Mouse (Mus musculus) kidney, postnatal 10 days (tissue): ENCODE results near the gene Rtl8b.
"Not testable (repeated sequence)": the region's sequence is repeated elsewhere in the genome, so short reads cannot be mapped to it uniquely, and the experiment has no call there.

Experiments used
- DNase-seq: peaks from one replicate; pipeline ENCODE4 v3.0.0; 2021; ENCODE audit warnings: mixed read lengths

The Rtl8b gene

DNA sequence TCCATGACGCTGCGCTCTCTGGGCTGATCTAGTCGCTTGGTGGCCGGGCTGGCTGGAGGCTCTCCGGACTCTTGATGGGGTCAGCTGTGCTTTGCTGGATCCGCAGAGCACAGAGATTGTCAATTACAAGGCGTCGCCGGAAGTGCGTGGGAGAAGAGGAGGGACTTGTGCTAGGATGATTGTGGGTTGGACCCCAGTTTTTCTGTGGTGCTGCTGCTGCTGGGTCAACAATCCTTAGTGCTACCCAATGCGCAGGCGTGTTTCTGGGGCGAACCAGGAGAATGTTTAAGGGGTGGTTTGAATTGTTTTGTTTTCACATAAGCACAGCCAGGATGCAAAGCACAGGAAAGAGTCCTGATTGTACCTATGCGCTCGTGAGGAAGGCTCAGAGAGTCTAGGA is at the start of gene Rtl8b:
TSS of gene Rtl8b (minus strand) at position 115 of the 400 bp plus-strand sequence.
- DNase-seq = peak; percentile 87

DNA sequence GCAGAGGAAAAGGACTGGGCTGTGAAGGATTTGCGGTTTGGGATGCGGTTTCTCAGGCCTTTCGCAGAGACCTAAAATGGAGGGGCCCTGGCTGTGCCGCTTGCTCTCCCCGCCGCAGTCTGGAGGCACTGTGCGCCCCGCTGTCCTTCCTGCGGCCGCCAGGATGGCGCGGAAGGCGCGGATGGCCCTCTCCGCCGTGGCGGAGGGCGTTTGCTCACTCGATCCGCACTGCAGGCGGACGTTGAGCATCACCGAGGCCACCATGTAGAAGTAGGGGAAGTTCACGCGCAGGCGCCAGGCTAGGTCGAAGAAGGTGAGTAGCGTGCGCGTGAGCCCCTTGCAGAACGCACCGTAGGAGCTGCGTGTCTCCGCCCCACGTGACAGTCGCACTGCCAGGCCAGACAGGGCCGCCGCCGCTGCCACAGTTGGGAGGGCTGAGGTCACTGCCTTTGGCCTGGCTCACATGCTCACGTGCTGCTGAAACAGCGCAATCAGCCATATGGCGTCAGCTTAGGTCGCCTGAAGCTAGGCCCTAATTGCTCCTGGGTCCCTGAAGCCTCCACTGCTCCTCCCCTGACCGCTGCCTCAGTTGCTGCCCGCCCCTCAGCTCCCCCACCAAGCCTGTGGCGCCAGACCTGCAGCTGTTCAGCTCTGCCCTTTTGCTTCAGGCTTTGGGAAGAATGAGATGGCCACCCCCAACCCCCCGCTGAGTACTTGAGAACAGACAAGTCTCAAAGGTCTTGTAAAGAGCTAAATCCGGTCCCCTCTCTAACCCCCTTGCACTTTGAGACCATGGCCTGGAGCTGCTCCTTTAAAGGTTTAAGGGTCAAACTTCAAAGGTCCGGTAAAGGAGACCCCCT is 46.3 kb upstream of the Rtl8b start:
- peak; percentile 43 for DNase-seq

GRCm38 (mm10) chrX:53715942-53716322 is 45.7 kb upstream of the Rtl8b start:
- no peak for DNase-seq

- no peak for DNase-seq
Observed at GRCm38 (mm10) chrX:53702673-53703072, 32.5 kb upstream of the Rtl8b start.

- no peak for DNase-seq
Observed at GRCm38 (mm10) chrX:53699225-53699624, 29.0 kb upstream of the Rtl8b start.

DNA sequence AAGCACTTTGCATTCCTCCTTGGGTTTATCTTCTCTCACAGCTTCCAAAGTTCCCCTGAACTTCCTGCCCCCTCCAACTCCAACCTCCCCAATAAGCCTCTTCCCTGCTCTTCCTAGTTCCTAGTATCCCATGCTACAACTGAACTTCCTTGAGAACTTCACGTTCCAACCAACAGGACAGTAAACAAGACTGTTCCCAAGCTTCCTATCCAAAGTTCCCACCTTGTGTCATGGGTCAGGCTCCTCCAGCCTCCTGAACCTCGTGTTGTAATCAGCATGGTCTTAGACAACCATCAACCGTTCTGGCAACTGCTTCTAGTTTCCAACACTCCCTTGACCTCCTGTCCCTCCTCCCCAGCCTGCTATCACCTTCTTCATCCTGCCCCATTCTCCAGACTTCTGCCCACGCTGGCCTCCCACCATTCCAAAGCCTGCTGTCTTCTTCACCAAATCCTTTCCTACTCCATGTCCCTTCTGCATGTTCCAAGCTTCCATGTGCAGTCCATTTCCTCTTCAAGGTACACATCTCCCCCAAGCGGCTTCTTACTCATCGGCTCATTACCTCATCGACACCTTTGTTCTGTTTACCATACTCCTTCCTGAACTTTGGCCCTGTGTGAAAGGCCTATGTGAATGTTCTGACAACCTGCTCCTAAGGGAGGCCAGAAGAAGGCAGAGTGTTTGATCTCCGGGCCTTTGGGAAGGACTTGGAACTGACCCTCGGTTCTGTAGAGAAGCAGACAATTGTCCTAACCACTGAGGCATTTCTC is 24.0 kb upstream of the Rtl8b start:
- DNase-seq = no peak

- DNase-seq = no peak
Observed at GRCm38 (mm10) chrX:53693141-53693540, 22.9 kb upstream of the Rtl8b start.

- DNase-seq = no peak
Observed at GRCm38 (mm10) chrX:53692065-53692464, 21.9 kb upstream of the Rtl8b start.

- not testable (repeated sequence) for DNase-seq
Observed at GRCm38 (mm10) chrX:53684676-53685075, 14.5 kb upstream of the Rtl8b start.

DNA sequence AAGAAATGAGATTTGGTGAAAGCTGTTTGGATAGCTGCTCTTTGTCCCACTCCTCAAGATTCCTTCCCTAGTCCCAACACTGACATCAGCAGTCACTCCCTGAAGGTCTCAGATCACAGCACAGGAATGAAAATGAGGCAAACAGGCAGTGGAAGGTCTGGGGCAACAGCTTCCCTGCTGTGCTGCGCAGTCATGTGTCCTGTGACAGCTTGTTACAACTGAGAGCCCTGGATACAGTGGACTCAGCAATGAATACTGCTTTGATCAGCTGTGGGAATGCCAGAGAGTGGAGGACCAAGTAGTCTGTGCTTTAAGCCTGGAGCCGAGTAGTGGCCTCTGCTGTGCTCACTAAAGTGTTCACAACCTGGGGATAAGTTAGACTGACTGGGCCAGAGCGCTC is 12.4 kb upstream of the Rtl8b start:
- not testable (repeated sequence) for DNase-seq

GRCm38 (mm10) chrX:53676943-53677342 is 6.7 kb upstream of the Rtl8b start:
- peak; percentile 83 for DNase-seq

DNA sequence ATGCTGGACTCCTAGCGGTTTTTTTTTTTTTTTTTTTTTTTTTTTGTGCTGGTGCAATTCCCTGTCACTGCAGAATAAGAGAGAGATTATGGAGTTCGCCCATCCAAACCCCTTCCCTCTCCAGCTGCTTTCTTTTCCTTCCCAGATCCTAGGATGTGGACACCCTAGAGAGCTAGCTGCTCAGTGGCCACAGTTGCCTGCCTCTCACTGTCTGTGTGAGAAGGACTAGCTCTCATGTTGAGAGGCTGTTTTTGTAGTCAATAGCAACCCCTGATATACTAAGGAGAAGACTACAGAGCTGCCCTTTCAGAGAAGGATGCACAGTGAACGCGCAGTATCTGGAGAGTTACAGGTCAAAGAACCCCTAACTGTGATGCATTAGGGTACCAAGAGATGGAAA is 488 bp upstream of the Rtl8b start:
- DNase-seq = not testable (repeated sequence)

GRCm38 (mm10) chrX:53669557-53670270 is 494 bp downstream of the Rtl8b start:
- DNase-seq = not testable (repeated sequence)

GRCm38 (mm10) chrX:53652917-53653316 is 17.3 kb downstream of the Rtl8b start:
- DNase-seq = not testable (repeated sequence)

- peak; percentile 6 for DNase-seq
Observed at GRCm38 (mm10) chrX:53645885-53646284, 24.3 kb downstream of the Rtl8b start.

- peak; percentile 91 for DNase-seq
Observed at GRCm38 (mm10) chrX:53642980-53643961, 26.9 kb downstream of the Rtl8b start, which contains the start of gene Rtl8a. Gene Rtl8a, minus strand, starts transcription at chrX:53643682.

DNA sequence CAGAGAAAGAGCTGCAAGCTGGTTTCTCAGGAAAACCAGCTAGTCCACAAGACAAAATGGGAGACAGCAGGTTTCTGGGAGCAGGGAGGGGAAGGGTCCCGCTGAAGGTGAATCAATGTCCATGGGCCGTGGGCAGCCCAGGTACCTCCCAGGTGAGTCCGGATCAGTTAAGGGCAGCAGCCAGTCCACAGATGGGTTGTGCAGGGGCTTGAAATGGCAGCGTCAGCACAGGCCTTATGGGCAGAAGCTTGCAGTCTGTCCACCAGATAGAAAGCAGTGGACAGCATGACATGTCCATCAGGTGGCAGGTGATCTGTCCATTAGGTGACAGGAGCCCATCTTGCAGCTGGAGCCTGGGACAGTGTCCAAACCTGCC is 27.6 kb downstream of the Rtl8b start:
- not testable (repeated sequence) for DNase-seq

- not testable (repeated sequence) for DNase-seq
Observed at GRCm38 (mm10) chrX:53638107-53638506, 32.1 kb downstream of the Rtl8b start.
